Mouse (Mus musculus) stomach, embryonic 14.5 days (tissue): ENCODE results near the gene Gpr55. TPM values are rescaled to one million over a fixed set of nuclear protein-coding genes. Genes with fewer than 3 reads are reported as not detected.

Experiments
- ATAC-seq: fragments of 200-750 bp; cut with Nextera tagmentation; 2 replicates; pipeline ENCODE4 v1.8.0; 2017; ENCODE audit warnings: low read depth, moderate TSS enrichment; ENCODE audit not compliant: insufficient number of reproducible peaks, insufficient read depth, low FRiP score
- H3K27ac ChIP-seq: fragments of 300-500 bp; sonication (generic); 2 replicates; pipeline ENCODE4 v1.5.1; 2014; ENCODE audit warnings: mild to moderate bottlenecking, low read length, moderate library complexity, mixed read lengths
- H3K27me3 ChIP-seq: fragments of 300-500 bp; sonication (generic); 2 replicates; pipeline ENCODE4 v1.6.1; 2014; ENCODE audit warnings: low read length, control low read depth, mixed read lengths; ENCODE audit not compliant: control insufficient read depth, insufficient read depth
- H3K36me3 ChIP-seq: fragments of 300-500 bp; sonication (generic); 2 replicates; pipeline ENCODE4 v1.6.1; 2014; ENCODE audit warnings: mild to moderate bottlenecking, control low read depth, low read length, moderate library complexity, mixed read lengths; ENCODE audit not compliant: control insufficient read depth, insufficient read depth
- H3K4me1 ChIP-seq: fragments of 300-500 bp; sonication (generic); 2 replicates; pipeline ENCODE4 v1.6.1; 2014; ENCODE audit warnings: low read length, control low read depth, mixed read lengths; ENCODE audit not compliant: control insufficient read depth, insufficient read depth
- H3K4me2 ChIP-seq: fragments of 300-500 bp; sonication (generic); replicated peaks from 2 replicates; pipeline ENCODE4 v1.6.1; 2014; ENCODE audit warnings: low read depth, low read length, control low read depth
- H3K4me3 ChIP-seq: fragments of 300-500 bp; sonication (generic); 2 replicates; pipeline ENCODE4 v1.5.1; 2014; ENCODE audit warnings: low read depth, low read length, control low read depth
- H3K9ac ChIP-seq: fragments of 300-500 bp; sonication (generic); replicated peaks from 2 replicates; pipeline ENCODE4 v1.6.1; 2014; ENCODE audit warnings: low read depth, mild to moderate bottlenecking, control low read depth, low read length, moderate library complexity, mixed read lengths
- H3K9me3 ChIP-seq: fragments of 300-500 bp; sonication (generic); 2 replicates; pipeline ENCODE4 v1.6.1; 2016; ENCODE audit warnings: low read depth, low read length, control low read depth; ENCODE audit not compliant: control insufficient read depth
- WGBS: fragments of 180-500 bp; shearing (Covaris S2); extraction: QIAGEN DNeasy Blood & Tissue Kit; methylation state at CpG from one replicate; pipeline ENCODE4 v1.1.7; 2014; 5-methylcytosine and 5-hydroxymethylcytosine counted together
- polyA plus RNA-seq: library from polyadenylated mRNA; unstranded; fragments of >200 nt; fragmentation: Nextera tagmentation; extraction: Ambion mirVana; gene quantifications from 2 replicates; pipeline ENCODE4 v1.2.1, GENCODE M21; 2014

The Gpr55 gene
- polyA plus RNA-seq, 1 experiment from 2014 or later = not detected

DNA sequence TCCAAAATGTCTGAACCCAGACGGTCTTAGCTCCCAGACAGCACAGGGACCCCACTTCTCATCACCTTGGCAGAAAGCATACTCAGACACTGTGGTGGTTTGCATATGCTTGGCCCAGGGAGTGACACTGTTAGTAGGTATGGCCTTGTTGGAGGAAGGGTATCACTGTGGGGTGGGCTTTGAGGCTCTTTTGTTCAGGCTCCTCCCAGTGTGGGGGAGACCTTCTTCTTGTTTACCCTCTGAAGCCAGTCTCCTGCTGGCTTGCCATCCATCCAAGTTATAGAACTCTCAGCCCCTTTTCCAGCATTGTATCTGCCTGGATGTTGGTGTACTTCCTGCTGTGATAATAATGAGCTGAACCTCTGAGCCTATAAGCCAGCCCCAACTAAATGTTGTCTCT is 8.3 kb upstream of the Gpr55 start:
- 73% methylated on average over 1 of the region's 1 CpGs for WGBS

DNA sequence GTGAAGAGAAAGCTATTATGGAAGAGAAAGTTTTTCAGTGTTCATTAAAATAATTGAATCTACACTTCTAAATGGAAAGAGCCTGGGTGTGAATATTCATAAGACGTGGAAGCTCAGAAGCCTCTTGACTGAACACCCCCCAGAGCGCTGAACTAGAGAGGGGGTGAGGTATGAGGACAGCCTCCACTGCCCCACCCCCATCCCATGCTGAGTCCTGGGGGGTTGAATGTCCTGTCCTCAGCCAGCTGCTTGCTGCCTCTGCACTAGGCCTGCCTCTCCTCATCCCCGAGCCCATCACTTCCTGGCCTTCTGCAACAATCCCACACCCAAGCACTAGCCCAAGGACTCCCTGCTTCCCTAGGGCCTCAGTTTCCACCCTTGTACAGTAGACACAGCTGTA is 5.0 kb upstream of the Gpr55 start:
- no peaks in the 10 kb centered on the region for H3K9me3 ChIP-seq
- no peak for ATAC-seq
- no peak overlapping the region for H3K4me2 ChIP-seq
- H3K27ac ChIP-seq = no peak overlapping the region
- no peak overlapping the region for H3K9ac ChIP-seq
- no peak overlapping the region for H3K4me3 ChIP-seq
- H3K4me1 ChIP-seq = no peaks in the 10 kb centered on the region
- H3K36me3 ChIP-seq = no peaks in the 10 kb centered on the region
- 77% methylated on average over 3 of the region's 3 CpGs for WGBS
- H3K27me3 ChIP-seq = no peaks in the 10 kb centered on the region

More for the DNA sequence above, 8.3 kb upstream of the Gpr55 start:
- no peak overlapping the region for H3K27ac ChIP-seq
- ATAC-seq = no peak
- H3K4me2 ChIP-seq = no peak overlapping the region
- H3K9ac ChIP-seq = no peak overlapping the region
- H3K4me1 ChIP-seq = no peaks in the 10 kb centered on the region
- no peak overlapping the region for H3K4me3 ChIP-seq
- no peaks in the 10 kb centered on the region for H3K27me3 ChIP-seq
- H3K36me3 ChIP-seq = no peaks in the 10 kb centered on the region
- no peaks in the 10 kb centered on the region for H3K9me3 ChIP-seq

DNA sequence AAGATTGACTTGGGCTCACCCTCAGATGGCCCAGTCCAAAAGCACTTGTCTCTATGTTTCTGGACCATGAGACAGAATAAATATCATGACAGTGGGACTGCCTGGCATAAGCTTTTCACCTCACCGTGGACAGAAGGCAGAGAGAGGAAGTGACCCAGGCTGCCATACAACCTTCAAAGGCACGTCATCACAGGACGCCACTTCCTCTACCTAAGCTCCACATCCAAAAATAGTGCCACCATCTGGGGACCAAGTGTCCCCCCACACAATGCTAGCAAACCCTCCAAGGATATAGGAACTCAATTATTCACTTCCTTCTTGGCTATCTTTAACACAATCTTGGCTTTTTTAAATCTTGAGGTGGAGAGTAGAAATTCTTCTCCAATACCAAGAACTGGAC is 1.3 kb upstream of the Gpr55 start:
- Histone ChIP-seq H3K4me1 (no peaks in the 10 kb centered on the region; the same call in 1 of the 2 replicates), H3K9ac (no peak overlapping the region), H3K4me2 (no peak overlapping the region), H3K9me3 (no peaks in the 10 kb centered on the region), H3K4me3 (no peak overlapping the region), H3K36me3 (no peaks in the 10 kb centered on the region), H3K27ac (no peak overlapping the region), H3K27me3 (no peaks in the 10 kb centered on the region)
- 77% methylated on average over 3 of the region's 3 CpGs for WGBS
- ATAC-seq = no peak

DNA sequence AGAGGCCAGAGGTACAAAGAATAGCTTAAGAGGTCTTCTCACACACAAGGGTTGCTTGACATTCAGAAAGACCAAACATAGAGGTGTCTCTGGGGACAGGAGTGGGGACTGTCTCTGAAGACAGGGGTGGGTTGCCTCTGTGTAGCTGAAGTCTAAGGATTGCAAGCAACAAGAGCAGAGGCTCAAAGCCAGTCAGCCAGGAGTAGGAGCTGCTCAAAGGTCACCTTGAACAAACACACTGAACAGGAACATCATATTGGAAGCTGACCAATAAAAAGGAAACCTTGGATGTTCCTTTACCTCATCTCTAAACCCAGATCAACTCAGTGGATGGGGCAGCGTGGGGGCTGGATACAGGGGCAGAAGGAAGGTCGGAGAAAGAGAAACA is 924 bp downstream of the Gpr55 start:
- no peak overlapping the region for H3K4me3 ChIP-seq
- H3K27me3 ChIP-seq = no peaks in the 10 kb centered on the region
- no peak for ATAC-seq
- H3K9me3 ChIP-seq = no peaks in the 10 kb centered on the region
- no peak overlapping the region for H3K9ac ChIP-seq
- no peaks in the 10 kb centered on the region for H3K36me3 ChIP-seq
- H3K4me2 ChIP-seq = no peak overlapping the region
- no peak overlapping the region for H3K27ac ChIP-seq
- no peaks in the 10 kb centered on the region; the same call in 1 of the 2 replicates for H3K4me1 ChIP-seq
- WGBS = 61% methylated on average over 2 of the region's 2 CpGs

DNA sequence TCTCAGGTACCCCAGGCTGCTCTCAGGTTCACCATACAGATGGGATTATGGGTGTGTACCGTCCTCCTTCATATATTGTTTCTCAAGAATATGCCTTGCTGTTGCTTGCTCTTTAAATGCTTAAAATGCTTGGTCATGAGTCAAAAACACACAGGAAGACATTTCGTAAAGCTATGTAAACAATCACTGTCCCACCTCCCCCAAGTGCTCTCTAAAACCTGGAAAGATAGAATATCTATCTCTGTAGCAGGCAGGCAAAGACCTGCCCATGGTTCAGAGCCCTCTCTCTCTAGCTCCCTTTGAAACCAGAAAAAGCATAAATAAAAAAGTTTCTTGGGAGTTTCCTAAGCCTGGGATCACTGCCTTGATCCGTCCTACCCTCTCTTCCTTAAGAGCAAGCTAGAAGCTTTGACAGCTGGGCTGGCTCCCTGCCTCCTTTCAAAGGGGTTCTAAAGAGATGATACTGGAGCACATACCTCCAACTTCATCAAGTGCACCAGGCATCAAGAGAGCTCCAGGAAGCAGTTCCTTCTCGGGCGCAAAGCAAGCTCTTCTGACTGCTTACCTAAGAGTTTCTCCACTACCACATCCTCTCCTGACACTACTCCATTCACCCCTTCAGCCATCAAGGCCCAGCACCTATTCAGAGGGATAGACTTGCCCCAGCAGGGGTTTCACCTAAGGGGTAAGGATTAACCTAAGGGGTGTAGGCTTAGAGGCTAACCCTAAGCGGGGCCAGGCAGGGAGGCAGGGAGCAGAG is 1.5 kb downstream of the Gpr55 start:
- no peak for ATAC-seq
- Histone ChIP-seq H3K36me3 (no peaks in the 10 kb centered on the region), H3K4me3 (no peak overlapping the region), H3K9me3 (no peaks in the 10 kb centered on the region), H3K27ac (no peak overlapping the region), H3K4me1 (no peaks in the 10 kb centered on the region; the same call in 1 of the 2 replicates), H3K9ac (no peak overlapping the region), H3K4me2 (no peak overlapping the region), H3K27me3 (no peaks in the 10 kb centered on the region)
- WGBS = 56% methylated on average over 6 of the region's 6 CpGs

DNA sequence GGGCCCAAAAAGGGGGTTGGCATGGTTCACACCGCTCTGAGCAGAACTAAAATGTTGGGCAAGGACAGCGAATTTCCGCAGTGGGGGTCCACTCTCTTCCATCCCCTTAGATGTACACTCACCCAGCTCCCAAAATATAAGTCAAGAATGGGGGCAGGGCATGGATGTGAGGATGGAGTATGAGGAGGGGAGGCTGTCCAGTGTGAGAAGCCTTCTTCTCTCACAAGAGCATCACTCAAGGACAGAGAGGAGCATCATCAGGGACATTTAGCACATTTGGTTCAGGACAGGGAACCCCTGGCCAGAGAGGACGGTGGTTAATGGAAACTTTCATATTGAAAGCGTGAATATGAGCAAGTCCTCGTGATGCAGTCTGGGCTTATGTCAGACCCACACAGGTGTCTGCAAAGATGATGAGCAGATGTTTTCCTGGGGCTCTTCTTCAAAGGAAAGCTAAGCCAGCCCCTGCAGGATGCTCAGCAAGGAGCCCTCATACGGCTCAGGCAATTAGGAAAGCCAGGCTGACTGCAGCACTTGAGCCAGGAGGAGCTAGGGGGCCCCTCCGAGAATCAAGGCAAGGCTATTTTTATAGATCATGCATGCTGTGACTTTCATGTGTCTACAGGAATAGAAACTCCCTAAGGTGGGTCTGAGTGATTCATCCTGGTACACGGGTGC is 2.7 kb downstream of the Gpr55 start:
- H3K27ac ChIP-seq = no peak overlapping the region
- 52% methylated on average over 9 of the region's 9 CpGs for WGBS
- no peaks in the 10 kb centered on the region; the same call in 1 of the 2 replicates for H3K4me1 ChIP-seq
- H3K4me2 ChIP-seq = no peak overlapping the region
- H3K36me3 ChIP-seq = no peaks in the 10 kb centered on the region
- no peak overlapping the region for H3K4me3 ChIP-seq
- no peak for ATAC-seq
- H3K9ac ChIP-seq = no peak overlapping the region
- no peaks in the 10 kb centered on the region for H3K27me3 ChIP-seq
- H3K9me3 ChIP-seq = no peaks in the 10 kb centered on the region

DNA sequence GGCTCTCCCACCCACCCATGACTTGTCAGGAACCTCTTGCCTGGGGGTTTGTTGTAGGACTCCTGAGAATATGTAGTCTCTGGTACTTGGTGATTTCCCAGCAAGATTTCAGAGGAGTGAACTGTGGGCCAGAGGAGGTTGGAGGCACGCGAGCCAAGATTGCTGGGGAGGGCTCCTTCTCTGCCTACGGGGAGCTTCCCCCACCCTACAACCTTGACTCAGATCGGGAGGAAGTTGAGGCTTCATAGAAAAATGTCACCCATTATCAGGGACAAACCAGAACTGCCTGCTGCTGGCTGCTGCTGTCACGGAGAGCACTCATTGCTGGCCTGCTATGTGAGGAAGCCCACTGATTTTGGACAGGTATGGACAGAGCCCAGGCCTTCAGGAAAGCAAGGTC is 3.5 kb downstream of the Gpr55 start:
- Histone ChIP-seq H3K4me2 (no peak overlapping the region), H3K9ac (no peak overlapping the region), H3K9me3 (no peaks in the 10 kb centered on the region), H3K27ac (no peak overlapping the region), H3K36me3 (no peaks in the 10 kb centered on the region), H3K27me3 (no peaks in the 10 kb centered on the region), H3K4me1 (no peaks in the 10 kb centered on the region; the same call in 1 of the 2 replicates), H3K4me3 (no peak overlapping the region)
- no peak for ATAC-seq
- WGBS = 71% methylated on average over 5 of the region's 5 CpGs

DNA sequence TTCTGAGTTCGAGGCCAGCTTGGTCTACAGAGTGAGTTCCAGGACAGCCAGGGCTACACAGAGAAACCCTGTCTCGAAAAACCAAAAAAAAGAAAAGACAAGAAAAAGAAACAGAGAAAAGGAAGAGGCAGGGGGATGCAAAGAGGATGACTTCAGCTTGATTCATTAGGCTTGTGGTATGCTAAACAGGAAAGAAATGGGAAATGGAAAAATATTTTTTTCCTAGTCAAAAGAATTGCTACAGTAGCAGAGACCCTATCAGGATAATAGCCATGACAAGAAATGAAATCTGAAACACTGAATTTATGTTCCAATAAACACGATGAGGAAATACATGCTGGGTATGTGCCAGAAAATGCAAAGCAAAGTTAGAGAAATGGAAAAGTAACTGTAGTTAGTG is 5.7 kb downstream of the Gpr55 start:
- no peaks in the 10 kb centered on the region; the same call in 1 of the 2 replicates for H3K4me1 ChIP-seq
- WGBS = 78% methylated on average over 3 of the region's 3 CpGs
- no peaks in the 10 kb centered on the region for H3K27me3 ChIP-seq
- no peak overlapping the region for H3K9ac ChIP-seq
- no peak for ATAC-seq
- no peak overlapping the region for H3K4me3 ChIP-seq
- no peak overlapping the region for H3K27ac ChIP-seq
- no peak overlapping the region for H3K4me2 ChIP-seq
- no peaks in the 10 kb centered on the region for H3K9me3 ChIP-seq
- H3K36me3 ChIP-seq = no peaks in the 10 kb centered on the region
